Mouse (Mus musculus) MEL (cell line): ENCODE results near the gene Slco2b1. TPM values are rescaled to one million over a fixed set of nuclear protein-coding genes. Genes with fewer than 3 reads are reported as not detected.

Experiments
- DNase-seq: peaks from one replicate; pipeline ENCODE4 v3.0.0; 2011; ENCODE audit warnings: low read depth, low spot score
- H3K27ac ChIP-seq: 2 replicates; pipeline ENCODE4 v1.5.1; 2012; ENCODE audit warnings: low read depth, mild to moderate bottlenecking, control low read depth, low read length, moderate library complexity; ENCODE audit not compliant: control insufficient read depth
- H3K27me3 ChIP-seq, 2 experiments: fragments of 150-350 bp in 1 of 2; sonication (generic) in 1 of 2; 2 replicates each; pipeline ENCODE4 v1.6.1; 2012; ENCODE audit warnings: low read length in 2 of 2, mild to moderate bottlenecking in 2 of 2, improper control_type of control experiment in 1 of 2, moderate library complexity in 1 of 2; ENCODE audit not compliant: insufficient read depth in 2 of 2, control insufficient read depth in 1 of 2
- H3K36me3 ChIP-seq, 2 experiments: 2 replicates each; pipeline ENCODE4 v1.6.1; 2012 to 2014; ENCODE audit warnings: low read length in 2 of 2, improper control_type of control experiment in 1 of 2, inconsistent platforms in 1 of 2, mild to moderate bottlenecking in 1 of 2; ENCODE audit not compliant: insufficient read depth in 2 of 2, control insufficient read depth in 1 of 2
- H3K4me1 ChIP-seq, 2 experiments: fragments of 150-350 bp in 1 of 2; sonication (generic) in 1 of 2; 2 replicates each; pipeline ENCODE4 v1.6.1; 2012; ENCODE audit warnings: low read length in 2 of 2, improper control_type of control experiment in 1 of 2, mild to moderate bottlenecking in 1 of 2; ENCODE audit not compliant: insufficient read depth in 2 of 2, control insufficient read depth in 1 of 2
- H3K4me3 ChIP-seq, 2 experiments: fragments of 150-350 bp in 1 of 2; sonication (generic) in 1 of 2; 2 replicates each; pipeline ENCODE4 v1.5.1; 2012; ENCODE audit warnings: low read depth in 2 of 2, low read length in 2 of 2, mild to moderate bottlenecking in 2 of 2, moderate library complexity in 2 of 2, control low read depth in 1 of 2, improper control_type of control experiment in 1 of 2; ENCODE audit not compliant: control insufficient read depth in 1 of 2, insufficient read depth in 1 of 2
- H3K79me2 ChIP-seq: 2 replicates; pipeline ENCODE4 v1.6.1; 2012; ENCODE audit warnings: mild to moderate bottlenecking, low read length, moderate library complexity; ENCODE audit not compliant: control insufficient read depth, poor library complexity, insufficient read depth
- H3K9ac ChIP-seq: 2 replicates; pipeline ENCODE4 v1.6.1; 2012; ENCODE audit warnings: low read depth, mild to moderate bottlenecking, control low read depth, low read length, moderate library complexity; ENCODE audit not compliant: control insufficient read depth, poor library complexity, severe bottlenecking
- H3K9me3 ChIP-seq: fragments of 150-350 bp; sonication (generic); replicated peaks from 2 replicates; pipeline ENCODE4 v1.6.1; 2012; ENCODE audit warnings: mild to moderate bottlenecking, low read length, improper control_type of control experiment, moderate library complexity; ENCODE audit not compliant: insufficient read depth
- BHLHE40 ChIP-seq: IDR thresholded peaks from 2 replicates; pipeline ENCODE4 v1.6.1; 2012; ENCODE audit warnings: low read depth, mild to moderate bottlenecking, inconsistent platforms, low read length, improper control_type of control experiment, borderline replicate concordance
- CHD1 ChIP-seq: IDR thresholded peaks from 2 replicates; pipeline ENCODE4 v1.6.1; 2012; ENCODE audit warnings: low read depth, mild to moderate bottlenecking, inconsistent platforms, low read length, improper control_type of control experiment
- E2F4 ChIP-seq: IDR thresholded peaks from 2 replicates; pipeline ENCODE4 v1.6.1; 2011; ENCODE audit warnings: low read depth, low read length, improper control_type of control experiment, borderline replicate concordance
- ELF1 ChIP-seq: IDR thresholded peaks from 2 replicates; pipeline ENCODE4 v1.6.1; 2014; ENCODE audit warnings: low read depth, mild to moderate bottlenecking, inconsistent platforms, low read length, improper control_type of control experiment, moderate library complexity
- ETS1 ChIP-seq: IDR thresholded peaks from 2 replicates; pipeline ENCODE4 v1.6.1; 2012; ENCODE audit warnings: low read depth, mild to moderate bottlenecking, inconsistent platforms, low read length, improper control_type of control experiment, moderate library complexity
- HCFC1 ChIP-seq: IDR thresholded peaks from 2 replicates; pipeline ENCODE4 v1.6.1; 2012; ENCODE audit warnings: low read depth, mild to moderate bottlenecking, inconsistent platforms, low read length, improper control_type of control experiment, moderate library complexity
- MAFK ChIP-seq: IDR thresholded peaks from 2 replicates; pipeline ENCODE4 v1.6.1; 2011; ENCODE audit warnings: low read depth, mild to moderate bottlenecking, low read length, improper control_type of control experiment, borderline replicate concordance
- MEF2A ChIP-seq: IDR thresholded peaks from 2 replicates; pipeline ENCODE4 v1.6.1; 2014; ENCODE audit warnings: low read depth, mild to moderate bottlenecking, inconsistent platforms, low read length, improper control_type of control experiment; ENCODE audit not compliant: poor library complexity, insufficient replicate concordance, severe bottlenecking; ENCODE audit errors: extremely low read depth
- MXI1 ChIP-seq: IDR thresholded peaks from 2 replicates; pipeline ENCODE4 v1.6.1; 2011; ENCODE audit warnings: mild to moderate bottlenecking, low read depth, low read length, improper control_type of control experiment
- MYC ChIP-seq: IDR thresholded peaks from 2 replicates; pipeline ENCODE4 v1.6.1; 2011; ENCODE audit warnings: low read depth, mild to moderate bottlenecking, low read length, improper control_type of control experiment, moderate library complexity
- NELFE ChIP-seq: IDR thresholded peaks from 2 replicates; pipeline ENCODE4 v1.6.1; 2011; ENCODE audit warnings: low read depth, low read length, improper control_type of control experiment
- NRF1 ChIP-seq: IDR thresholded peaks from 2 replicates; pipeline ENCODE4 v1.6.1; 2014; ENCODE audit warnings: low read depth, mild to moderate bottlenecking, inconsistent platforms, low read length, improper control_type of control experiment, moderate library complexity; ENCODE audit not compliant: poor library complexity, insufficient read depth, severe bottlenecking
- POLR2A ChIP-seq, 2 experiments: IDR thresholded peaks; 2 replicates each; pipeline ENCODE4 v1.6.1; 2011 to 2012; ENCODE audit warnings: low read length in 2 of 2, mild to moderate bottlenecking in 2 of 2, control low read depth in 1 of 2, improper control_type of control experiment in 1 of 2, low read depth in 1 of 2, moderate library complexity in 1 of 2; ENCODE audit not compliant: control insufficient read depth in 1 of 2, insufficient read depth in 1 of 2, poor library complexity in 1 of 2
- RAD21 ChIP-seq: IDR thresholded peaks from 2 replicates; pipeline ENCODE4 v1.6.1; 2011; ENCODE audit warnings: mild to moderate bottlenecking, low read depth, low read length, improper control_type of control experiment
- SIN3A ChIP-seq: IDR thresholded peaks from 2 replicates; pipeline ENCODE4 v1.6.1; 2012; ENCODE audit warnings: low read length, improper control_type of control experiment, inconsistent platforms
- SMC3 ChIP-seq: IDR thresholded peaks from 2 replicates; pipeline ENCODE4 v1.6.1; 2011; ENCODE audit warnings: low read depth, low read length, improper control_type of control experiment
- TCF12 ChIP-seq: IDR thresholded peaks from 2 replicates; pipeline ENCODE4 v1.6.1; 2014; ENCODE audit warnings: low read depth, mild to moderate bottlenecking, inconsistent platforms, low read length, improper control_type of control experiment, moderate library complexity
- UBTF ChIP-seq: IDR thresholded peaks from 2 replicates; pipeline ENCODE4 v1.6.1; 2012; ENCODE audit warnings: low read depth, mild to moderate bottlenecking, inconsistent platforms, low read length, improper control_type of control experiment, moderate library complexity, borderline replicate concordance; ENCODE audit not compliant: insufficient read depth
- USF2 ChIP-seq, 2 experiments: IDR thresholded peaks; 2 replicates each; pipeline ENCODE4 v1.6.1; 2011 to 2012; ENCODE audit warnings: improper control_type of control experiment in 2 of 2, low read length in 2 of 2, borderline replicate concordance in 1 of 2, inconsistent platforms in 1 of 2, low read depth in 1 of 2, mild to moderate bottlenecking in 1 of 2; ENCODE audit not compliant: insufficient read depth in 1 of 2
- polyA plus RNA-seq, 2 experiments: library from polyadenylated mRNA; stranded (reverse) in 1 of 2; unstranded in 1 of 2; fragments of >175 nt in 1 of 2; fragments of >200 nt in 1 of 2; gene quantifications; 2 replicates each; pipeline versions ENCODE4 v1.2.1 to v1.2.4; 2012; ENCODE audit warnings: low replicate concordance in 2 of 2, low read depth in 1 of 2; ENCODE audit not compliant: insufficient read length in 2 of 2, insufficient read depth in 1 of 2, missing spikeins in 1 of 2
- total RNA-seq: library from RNA; depleted of rRNA; stranded (reverse); fragments of 300-350 nt; gene quantifications from 2 replicates; pipeline ENCODE4 v1.2.3, GENCODE M21; 2012

Slco2b1 gene
- total and polyA plus RNA-seq, 3 experiments: 0.06 TPM; not detected in 2

DNA sequence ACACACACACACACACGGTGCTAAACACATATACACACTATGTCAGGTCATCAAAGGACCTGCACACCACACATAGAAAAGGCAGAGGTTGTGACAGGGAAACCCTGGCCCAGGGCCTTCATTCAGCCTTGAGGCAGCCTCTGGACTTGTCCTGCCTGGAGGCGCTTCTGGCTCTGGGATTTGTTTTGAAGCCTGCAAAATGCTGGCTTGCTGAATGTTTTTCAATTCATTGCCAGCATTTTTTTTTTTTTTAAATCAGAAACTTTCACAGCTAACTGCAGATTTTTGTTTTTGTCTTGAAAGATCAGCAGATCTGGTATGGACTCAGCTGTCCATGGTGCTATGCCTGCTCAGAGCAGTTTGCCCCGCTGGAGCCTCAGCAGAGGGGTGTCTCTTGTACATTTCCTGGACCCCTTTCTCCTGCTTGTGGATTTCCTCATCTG lies 11.4 kb downstream of the Slco2b1 start:
- peaks cover 2 to 4% of the 10 kb centered on the region in 2 experiments for H3K27me3 ChIP-seq
- H3K79me2 ChIP-seq: no peaks in the 10 kb centered on the region
- no peak for DNase-seq

DNA sequence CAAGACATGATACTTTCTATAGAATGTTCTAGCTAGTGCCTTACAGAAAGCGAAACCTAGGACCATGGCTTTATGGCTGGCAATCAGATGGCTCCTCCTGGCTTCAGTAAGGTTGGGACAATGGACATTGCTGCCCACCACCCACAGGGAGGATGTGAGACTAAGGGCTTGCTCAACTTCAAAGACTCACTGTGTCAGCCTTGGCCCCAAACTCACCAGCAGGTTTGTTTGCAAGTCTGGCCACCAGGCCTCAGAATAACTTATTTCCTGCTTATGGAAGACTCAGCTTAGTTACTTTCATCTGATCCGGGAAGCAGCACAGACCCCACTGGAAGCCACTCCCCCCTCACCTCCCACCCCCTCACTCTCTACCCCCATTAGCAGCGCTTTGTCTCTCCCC lies 12.0 kb downstream of the Slco2b1 start:
- H3K36me3 ChIP-seq: no peaks in the 10 kb centered on the region
- H3K4me1 ChIP-seq: no peaks in the 10 kb centered on the region
- no peak overlapping the region for H3K4me3 ChIP-seq
- no peak for DNase-seq
- no peaks in the 10 kb centered on the region for H3K9me3 ChIP-seq
- no peak overlapping the region for H3K27ac ChIP-seq
- no peak for TF ChIP-seq RAD21
- TF ChIP-seq MXI1: no peak
- no peak for TF ChIP-seq ELF1
- TF ChIP-seq SMC3: no peak
- TF ChIP-seq TCF12: no peak
- no peak for TF ChIP-seq SIN3A
- no peak for TF ChIP-seq ETS1
- no peak for TF ChIP-seq USF2 (IDR thresholded peaks at IDR 0.05; ENCODE audit: borderline replicate concordance in 1 of 2, insufficient read depth in 1 of 2, low read depth in 1 of 2, low read length in 2 of 2)
- no peak for TF ChIP-seq UBTF
- TF ChIP-seq HCFC1: no peak
- TF ChIP-seq, all 39 proteins: peak for 0
- Histone ChIP-seq H3K27me3 (peaks cover 2 to 4% of the 10 kb centered on the region in 2 experiments), H3K9ac (no peak overlapping the region), H3K79me2 (no peaks in the 10 kb centered on the region)

More for the DNA sequence above, 11.4 kb downstream of the Slco2b1 start:
- Histone ChIP-seq H3K36me3 (no peaks in the 10 kb centered on the region), H3K9me3 (no peaks in the 10 kb centered on the region), H3K4me3 (no peak overlapping the region)
- TF ChIP-seq NRF1: no peak
- TF ChIP-seq MXI1: no peak
- TF ChIP-seq MYC: no peak
- no peak for TF ChIP-seq CHD1
- no peak for TF ChIP-seq BHLHE40
- no peak for TF ChIP-seq TCF12
- no peak for TF ChIP-seq E2F4
- no peak for TF ChIP-seq POLR2A (IDR thresholded peaks at IDR 0.05; ENCODE audit: control insufficient read depth in 1 of 2, insufficient read depth in 1 of 2, low read depth in 1 of 2, low read length in 2 of 2, poor library complexity in 1 of 2)
- no peak for TF ChIP-seq NELFE
- TF ChIP-seq ELF1: no peak
- TF ChIP-seq MEF2A: no peak
- no peak for TF ChIP-seq MAFK
- TF ChIP-seq, all 39 proteins: peak for 0
- Histone ChIP-seq H3K9ac (no peak overlapping the region), H3K4me1 (no peaks in the 10 kb centered on the region), H3K27ac (no peak overlapping the region)
